Mouse (Mus musculus) hindbrain, embryonic 12.5 days (tissue): ENCODE data around the gene Fhit. TPM values are rescaled to one million over a fixed set of nuclear protein-coding genes. Genes with fewer than 3 reads are reported as not detected.

ENCODE experiments used
- ATAC-seq: fragments of 200-750 bp; cut with Nextera tagmentation; 2 replicates; pipeline ENCODE4 v1.8.0; 2017; ENCODE audit warnings: moderate TSS enrichment; ENCODE audit not compliant: low FRiP score
- H3K27ac ChIP-seq: fragments of 300-500 bp; sonication (generic); 2 replicates; pipeline ENCODE4 v1.5.1; 2016; ENCODE audit warnings: mild to moderate bottlenecking
- H3K27me3 ChIP-seq: fragments of 300-500 bp; sonication (generic); 2 replicates; pipeline ENCODE4 v1.6.1; 2016; ENCODE audit warnings: mild to moderate bottlenecking
- H3K36me3 ChIP-seq: fragments of 300-500 bp; sonication (generic); 2 replicates; pipeline ENCODE4 v1.6.1; 2016; ENCODE audit warnings: mild to moderate bottlenecking
- H3K4me1 ChIP-seq: fragments of 300-500 bp; sonication (generic); 2 replicates; pipeline ENCODE4 v1.6.1; 2016
- H3K4me2 ChIP-seq: fragments of 300-500 bp; sonication (generic); replicated peaks from 2 replicates; pipeline ENCODE4 v1.6.1; 2016; ENCODE audit warnings: mild to moderate bottlenecking
- H3K4me3 ChIP-seq: fragments of 300-500 bp; sonication (generic); 2 replicates; pipeline ENCODE4 v1.5.1; 2016; ENCODE audit warnings: mild to moderate bottlenecking
- H3K9ac ChIP-seq: fragments of 300-500 bp; sonication (generic); 2 replicates; pipeline ENCODE4 v1.6.1; 2016; ENCODE audit warnings: mild to moderate bottlenecking, moderate library complexity
- H3K9me3 ChIP-seq: fragments of 300-500 bp; sonication (generic); replicated peaks from 2 replicates; pipeline ENCODE4 v1.6.1; 2016; ENCODE audit warnings: mild to moderate bottlenecking
- WGBS: fragments of 180-500 bp; shearing (Covaris S2); methylation state at CpG from one replicate; pipeline ENCODE4 v1.1.7; 2016; 5-methylcytosine and 5-hydroxymethylcytosine counted together
- polyA plus RNA-seq: library from polyadenylated mRNA; unstranded; fragments of >200 nt; fragmentation: Nextera tagmentation; extraction: Ambion mirVana; gene quantifications from 2 replicates; pipeline ENCODE4 v1.2.1, GENCODE M21; 2016

Fhit gene
- polyA plus RNA-seq, 1 experiment from 2014 or later = 5.5 TPM

- Histone ChIP-seq H3K27ac (no peak overlapping the region), H3K36me3 (no peaks in the 10 kb centered on the region), H3K4me1 (no peaks in the 10 kb centered on the region), H3K27me3 (no peaks in the 10 kb centered on the region), H3K9me3 (no peaks in the 10 kb centered on the region), H3K9ac (no peak overlapping the region), H3K4me2 (no peak overlapping the region), H3K4me3 (no peak overlapping the region)
- 74% methylated on average over 2 of the region's 2 CpGs for WGBS
- ATAC-seq = no peak
Observed at GRCm38 (mm10) chr14:10221847-10222246, 940.0 kb downstream of the Fhit start.

- no peak for ATAC-seq
- no peak overlapping the region for H3K4me3 ChIP-seq
- no peaks in the 10 kb centered on the region for H3K27me3 ChIP-seq
- no peak overlapping the region for H3K9ac ChIP-seq
- no peak overlapping the region for H3K27ac ChIP-seq
- no peak overlapping the region for H3K4me2 ChIP-seq
- no peaks in the 10 kb centered on the region for H3K9me3 ChIP-seq
- H3K36me3 ChIP-seq = no peaks in the 10 kb centered on the region
- 44% methylated on average over 4 of the region's 4 CpGs for WGBS
- no peaks in the 10 kb centered on the region; the same call in 1 of the 2 replicates for H3K4me1 ChIP-seq
Observed at GRCm38 (mm10) chr14:10213216-10213615, 948.6 kb downstream of the Fhit start.

DNA sequence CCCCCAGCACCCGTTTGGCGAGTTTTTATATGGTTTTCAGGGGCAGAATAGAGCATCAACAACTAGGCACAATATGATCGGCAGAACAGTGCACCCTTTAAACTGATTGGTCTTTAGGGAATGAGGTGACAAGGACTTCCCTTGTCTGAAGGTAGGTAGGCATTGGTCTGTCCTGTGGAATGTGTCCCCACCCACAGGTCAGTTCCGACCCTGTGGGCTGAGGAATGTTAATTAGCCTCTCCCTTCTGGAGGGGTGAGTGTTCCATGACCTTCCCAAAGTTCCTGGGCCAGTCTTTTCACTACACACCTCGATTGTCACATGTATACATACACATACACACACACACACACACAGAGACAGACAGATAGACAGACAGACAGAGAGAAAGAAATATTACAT, 950.7 kb downstream of the Fhit start:
- 57% methylated on average over 5 of the region's 5 CpGs for WGBS
- ATAC-seq = no peak
- H3K27me3 ChIP-seq = no peaks in the 10 kb centered on the region
- H3K27ac ChIP-seq = no peak overlapping the region
- H3K36me3 ChIP-seq = no peaks in the 10 kb centered on the region
- no peak overlapping the region for H3K4me3 ChIP-seq
- H3K4me1 ChIP-seq = no peaks in the 10 kb centered on the region; the same call in 1 of the 2 replicates
- H3K4me2 ChIP-seq = no peak overlapping the region
- no peak overlapping the region for H3K9ac ChIP-seq
- H3K9me3 ChIP-seq = no peaks in the 10 kb centered on the region

GRCm38 (mm10) chr14:10209007-10209406, 952.8 kb downstream of the Fhit start:
- H3K4me3 ChIP-seq = no peak overlapping the region
- ATAC-seq = no peak
- H3K4me1 ChIP-seq = no peaks in the 10 kb centered on the region; the same call in 1 of the 2 replicates
- H3K9me3 ChIP-seq = no peaks in the 10 kb centered on the region
- H3K27ac ChIP-seq = no peak overlapping the region
- H3K9ac ChIP-seq = no peak overlapping the region
- WGBS = 86% methylated on average over 3 of the region's 3 CpGs
- H3K36me3 ChIP-seq = no peaks in the 10 kb centered on the region
- H3K4me2 ChIP-seq = no peak overlapping the region
- H3K27me3 ChIP-seq = no peaks in the 10 kb centered on the region

GRCm38 (mm10) chr14:10205699-10206098, 956.1 kb downstream of the Fhit start:
- 89% methylated on average over 5 of the region's 5 CpGs for WGBS
- no peak overlapping the region for H3K27ac ChIP-seq
- ATAC-seq = no peak

DNA sequence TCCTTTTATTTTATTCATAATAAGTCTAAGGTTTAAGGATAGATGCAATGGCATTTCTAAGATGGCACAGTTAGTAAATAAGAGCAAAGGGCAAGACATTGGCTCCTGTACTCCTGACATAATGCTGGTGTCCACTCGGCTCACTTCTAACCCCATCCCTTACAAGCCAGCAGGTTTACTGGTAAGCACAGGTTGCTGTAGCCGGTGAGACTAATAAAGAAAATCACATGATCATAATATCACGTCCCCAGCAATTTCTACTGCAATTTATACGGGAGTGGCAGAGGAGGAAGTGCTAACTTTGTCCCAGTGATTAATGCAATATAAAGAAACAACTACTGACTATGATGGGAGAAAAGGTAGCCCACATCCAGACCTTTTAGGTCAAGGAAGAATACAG, 956.5 kb downstream of the Fhit start:
- H3K27me3 ChIP-seq = no peaks in the 10 kb centered on the region
- 86% methylated on average over 4 of the region's 4 CpGs for WGBS
- no peak overlapping the region for H3K27ac ChIP-seq
- H3K9me3 ChIP-seq = no peaks in the 10 kb centered on the region
- no peak overlapping the region for H3K9ac ChIP-seq
- H3K4me2 ChIP-seq = no peak overlapping the region
- ATAC-seq = no peak
- no peaks in the 10 kb centered on the region for H3K4me1 ChIP-seq
- H3K36me3 ChIP-seq = no peaks in the 10 kb centered on the region
- no peak overlapping the region for H3K4me3 ChIP-seq

More at GRCm38 (mm10) chr14:10205699-10206098, 956.1 kb downstream of the Fhit start:
- Histone ChIP-seq H3K9me3 (no peaks in the 10 kb centered on the region), H3K27me3 (no peaks in the 10 kb centered on the region), H3K4me2 (no peak overlapping the region), H3K4me1 (no peaks in the 10 kb centered on the region), H3K9ac (no peak overlapping the region), H3K4me3 (no peak overlapping the region), H3K36me3 (no peaks in the 10 kb centered on the region)

DNA sequence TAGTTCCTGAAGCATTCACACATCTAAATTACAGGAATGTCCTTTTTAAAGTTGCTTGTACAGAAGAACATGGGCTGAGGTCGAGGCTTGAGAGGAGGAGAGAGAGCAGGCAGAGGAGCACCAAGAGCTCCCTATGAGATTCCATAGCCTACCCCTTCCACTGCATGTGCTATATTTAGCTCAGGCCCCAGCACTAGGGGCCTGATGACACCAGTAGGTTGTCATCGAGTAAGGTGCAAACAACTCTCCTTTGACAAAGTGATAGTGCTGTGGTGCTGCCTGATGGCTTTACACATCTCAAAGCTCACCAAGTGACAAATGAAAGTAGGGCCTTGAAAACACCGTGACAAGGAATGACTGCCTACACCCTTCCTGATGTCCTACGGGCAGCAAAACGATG, 967.7 kb downstream of the Fhit start:
- no peak for ATAC-seq
- no peak overlapping the region for H3K4me3 ChIP-seq
- H3K4me1 ChIP-seq = no peaks in the 10 kb centered on the region; the same call in 1 of the 2 replicates
- no peaks in the 10 kb centered on the region for H3K9me3 ChIP-seq
- no peaks in the 10 kb centered on the region for H3K36me3 ChIP-seq
- no peaks in the 10 kb centered on the region for H3K27me3 ChIP-seq
- H3K4me2 ChIP-seq = no peak overlapping the region
- H3K9ac ChIP-seq = no peak overlapping the region
- no peak overlapping the region for H3K27ac ChIP-seq
- 69% methylated on average over 5 of the region's 5 CpGs for WGBS

GRCm38 (mm10) chr14:10171761-10172160, 990.1 kb downstream of the Fhit start:
- no peaks in the 10 kb centered on the region for H3K27me3 ChIP-seq
- H3K9me3 ChIP-seq = no peaks in the 10 kb centered on the region
- H3K4me1 ChIP-seq = no peaks in the 10 kb centered on the region
- H3K4me3 ChIP-seq = no peak overlapping the region
- no peak overlapping the region for H3K4me2 ChIP-seq
- no peak for ATAC-seq
- WGBS = 73% methylated on average over 2 of the region's 2 CpGs
- H3K27ac ChIP-seq = no peak overlapping the region
- H3K36me3 ChIP-seq = no peaks in the 10 kb centered on the region
- H3K9ac ChIP-seq = no peak overlapping the region

GRCm38 (mm10) chr14:10166641-10167429, 995.0 kb downstream of the Fhit start:
- H3K36me3 ChIP-seq = no peaks in the 10 kb centered on the region
- ATAC-seq = no peak
- no peaks in the 10 kb centered on the region for H3K9me3 ChIP-seq
- 76% methylated on average over 6 of the region's 6 CpGs for WGBS
- H3K4me2 ChIP-seq = no peak overlapping the region
- H3K4me1 ChIP-seq = no peaks in the 10 kb centered on the region
- no peak overlapping the region for H3K9ac ChIP-seq
- no peaks in the 10 kb centered on the region for H3K27me3 ChIP-seq
- H3K4me3 ChIP-seq = no peak overlapping the region
- no peak overlapping the region for H3K27ac ChIP-seq

DNA sequence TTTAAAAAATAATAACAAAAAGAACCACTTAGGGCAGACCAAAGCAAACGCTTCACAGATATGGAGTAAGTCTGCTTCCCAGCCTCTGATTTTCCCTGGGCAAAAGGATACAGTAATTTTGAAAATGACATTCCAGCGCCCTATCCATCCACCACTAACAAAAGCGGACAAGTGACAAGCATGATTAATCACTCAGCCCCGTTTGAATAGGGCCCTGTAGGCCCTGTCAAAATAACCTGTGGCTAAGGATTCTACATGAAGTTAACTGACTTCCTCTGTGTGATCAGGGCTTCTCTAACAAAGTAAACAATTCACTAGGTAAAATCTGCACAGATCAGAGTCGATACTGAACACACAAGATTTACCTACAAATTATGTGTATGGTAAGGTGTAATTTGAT, 1012.0 kb downstream of the Fhit start:
- Histone ChIP-seq H3K4me2 (no peak overlapping the region), H3K27ac (no peak overlapping the region), H3K9me3 (no peaks in the 10 kb centered on the region), H3K9ac (no peak overlapping the region), H3K27me3 (no peaks in the 10 kb centered on the region), H3K4me3 (no peak overlapping the region), H3K4me1 (no peaks in the 10 kb centered on the region), H3K36me3 (no peaks in the 10 kb centered on the region)
- ATAC-seq = 0 out of 2 replicates have a peak, but pooled peaks have one; percentile 38
- WGBS = 28% methylated on average over 5 of the region's 5 CpGs

DNA sequence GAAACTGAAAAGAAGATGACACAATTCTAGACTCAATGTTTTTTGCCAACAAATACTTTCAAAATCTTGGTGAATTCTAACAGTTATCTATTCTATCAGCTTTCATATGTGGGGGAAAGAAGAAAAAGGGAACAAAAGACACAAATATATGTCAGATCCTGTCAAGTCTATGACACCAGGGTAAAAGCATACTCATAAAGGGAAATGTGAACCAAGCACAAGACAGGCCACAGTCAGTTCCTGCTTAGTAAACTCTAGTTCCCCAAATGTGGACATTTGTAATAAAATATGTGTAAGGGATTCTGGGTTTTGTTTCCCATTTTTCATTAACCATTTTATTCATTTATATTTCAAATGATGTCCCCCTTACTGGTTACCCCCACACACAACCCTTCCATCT, 1022.5 kb downstream of the Fhit start:
- Histone ChIP-seq H3K4me3 (no peak overlapping the region), H3K4me1 (no peaks in the 10 kb centered on the region), H3K4me2 (no peak overlapping the region)

GRCm38 (mm10) chr14:10133873-10134272, 1028.0 kb downstream of the Fhit start:
- no peaks in the 10 kb centered on the region for H3K27me3 ChIP-seq
- no peaks in the 10 kb centered on the region for H3K9me3 ChIP-seq
- H3K9ac ChIP-seq = no peak overlapping the region
- 91% methylated on average over 10 of the region's 10 CpGs for WGBS
- H3K4me1 ChIP-seq = no peaks in the 10 kb centered on the region
- H3K36me3 ChIP-seq = no peaks in the 10 kb centered on the region
- no peak overlapping the region for H3K4me2 ChIP-seq
- H3K27ac ChIP-seq = no peak overlapping the region
- no peak overlapping the region for H3K4me3 ChIP-seq
- no peak for ATAC-seq

More for the DNA sequence above, 1022.5 kb downstream of the Fhit start:
- no peak overlapping the region for H3K27ac ChIP-seq
- no peak overlapping the region for H3K9ac ChIP-seq
- H3K36me3 ChIP-seq = no peaks in the 10 kb centered on the region
- H3K27me3 ChIP-seq = no peaks in the 10 kb centered on the region
- ATAC-seq = no peak
- H3K9me3 ChIP-seq = no peaks in the 10 kb centered on the region

DNA sequence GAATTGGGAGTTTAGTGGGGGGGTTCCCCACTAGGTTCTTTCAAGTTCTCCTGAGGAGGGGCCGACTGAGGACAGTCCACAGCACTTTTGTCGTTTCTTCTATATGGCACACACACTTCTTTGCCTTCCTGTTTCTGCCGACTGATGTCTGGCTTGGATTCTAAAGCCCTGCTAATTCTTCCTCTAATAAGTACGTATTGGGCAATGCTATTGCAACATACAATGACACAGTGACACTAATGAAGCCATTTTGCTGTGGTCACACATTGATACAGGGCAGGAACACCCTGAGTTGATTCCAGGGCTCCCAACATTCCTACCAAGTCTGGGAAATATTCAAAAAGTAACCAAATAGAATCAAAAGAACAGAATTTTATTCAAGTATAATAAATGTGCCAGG, 1032.2 kb downstream of the Fhit start:
- H3K27ac ChIP-seq = no peak overlapping the region
- no peaks in the 10 kb centered on the region for H3K27me3 ChIP-seq
- no peak for ATAC-seq
- H3K9ac ChIP-seq = no peak overlapping the region
- no peak overlapping the region for H3K4me2 ChIP-seq
- H3K36me3 ChIP-seq = no peaks in the 10 kb centered on the region
- 91% methylated on average over 4 of the region's 4 CpGs for WGBS
- H3K9me3 ChIP-seq = no peaks in the 10 kb centered on the region
- H3K4me1 ChIP-seq = no peaks in the 10 kb centered on the region
- no peak overlapping the region for H3K4me3 ChIP-seq
